Comparison of ENCODE assay signal across 23 mouse cellular contexts in genomic region chr13:17960613-17961012, GRCm38 (mm10). TPM values are rescaled to one million over a fixed set of nuclear protein-coding genes. Genes with fewer than 3 reads are reported as not detected.
A peak's percentile ranks its signal among the peaks of the same experiment; 100 is the strongest.
DNase-seq lines count a peak whose midpoint lies in the region; ATAC-seq and TF ChIP-seq lines count a peak whose summit lies in the region.
"Had no signal": no experiment of that assay in that cellular context is flagged by ENCODE, and none has a peak within 500 bp of the region (broad histone marks: within the 10 kb centered on the region; RNA-seq: fewer than 3 reads in every experiment).

No protein-coding gene starts in this region.

- TF ChIP-seq EP300 in CH12.LX (IDR thresholded peaks at IDR 0.05; ENCODE audit: low read length) (no peak), MEL (IDR thresholded peaks at IDR 0.05; ENCODE audit: low read depth in 1 of 2, low read length in 2 of 2) (no peak)

- TF ChIP-seq RAD21 in CH12.LX (IDR thresholded peaks at IDR 0.05; ENCODE audit: low read depth, low read length), result no peak
- no peak for TF ChIP-seq RAD21 in MEL (IDR thresholded peaks at IDR 0.05; ENCODE audit: low read depth, low read length)

- dilution Hi-C loops in CH12.LX (cut with MboI; ENCODE audit: extremely low pct_ligation_motif_present, extremely low pct_unique_long_range_greater_than_20kb, low sequenced_read_pairs), result no loop called here

- H3K4me2 ChIP-seq in CH12.LX (ENCODE audit: insufficient read depth, low read depth, poor library complexity, severe bottlenecking), result peak overlapping the region; percentile 15; the same call in 1 of the 2 replicates
- no peak overlapping the region for H3K4me2 ChIP-seq in forebrain, embryonic 11.5 days (ENCODE audit: low read depth, low read length, severe bottlenecking)
- H3K4me2 ChIP-seq: heart, embryonic 13.5 days; hindbrain, embryonic 12.5 days; hindbrain, embryonic 15.5 days had no signal

- ATAC-seq in megakaryocyte, adult 5-6 weeks (ENCODE audit: poor library complexity, severe bottlenecking), result peak; percentile 98
- ATAC-seq in forebrain, embryonic 11.5 days (replicated peaks; ENCODE audit: low FRiP score), result no peak
- ATAC-seq: CD4-positive, CD25-positive, alpha-beta regulatory T cell, adult 4 months; forebrain, embryonic 14.5 days; forebrain, postnatal 0 days; intestine, postnatal 0 days; Patski had no signal

- in situ Hi-C loops in CH12.LX (cut with MboI; ENCODE audit: low pct_ligation_motif_present, low pct_unique_long_range_greater_than_20kb, low sequenced_read_pairs), result no loop called here

- H3K79me2 ChIP-seq in CH12.LX (replicated peaks; ENCODE audit: control insufficient read depth, extremely low read depth, insufficient read depth, poor library complexity, severe bottlenecking) (no peaks in the 10 kb centered on the region), MEL (ENCODE audit: control insufficient read depth, insufficient read depth, low read length, poor library complexity) (no peaks in the 10 kb centered on the region)

- TF ChIP-seq POLR2A in CH12.LX (IDR thresholded peaks at IDR 0.05; ENCODE audit: low read depth, low read length) (no peak), MEL (IDR thresholded peaks at IDR 0.05; ENCODE audit: control insufficient read depth in 1 of 2, insufficient read depth in 1 of 2, low read depth in 1 of 2, low read length in 2 of 2, poor library complexity in 1 of 2) (no peak)

- no peaks in the 10 kb centered on the region for H3K27me3 ChIP-seq in CH12.LX (replicated peaks)
- H3K27me3 ChIP-seq in MEL (ENCODE audit: control insufficient read depth in 1 of 2, insufficient read depth in 2 of 2, low read length in 2 of 2), result peaks cover 2 to 7% of the 10 kb centered on the region in 2 experiments; a peak in 3 of 4 replicates
- no peaks in the 10 kb centered on the region for H3K27me3 ChIP-seq in forebrain, embryonic 11.5 days (ENCODE audit: control insufficient read depth, insufficient read depth, low read length)
- H3K27me3 ChIP-seq: heart, embryonic 13.5 days; hindbrain, embryonic 12.5 days; hindbrain, embryonic 15.5 days had no signal

- H3K27ac ChIP-seq in CH12.LX (ENCODE audit: insufficient read depth, low read depth) (no peak overlapping the region), MEL (ENCODE audit: control insufficient read depth, low read depth, low read length) (no peak overlapping the region)
- no peak overlapping the region for H3K27ac ChIP-seq in forebrain, embryonic 11.5 days (ENCODE audit: low read depth, low read length)
- H3K27ac ChIP-seq: forebrain, embryonic 10.5 days; heart, embryonic 10.5 days; heart, embryonic 13.5 days; hindbrain, embryonic 12.5 days; hindbrain, embryonic 15.5 days had no signal

- H3K36me3 ChIP-seq in CH12.LX (replicated peaks in 1 of 2; ENCODE audit: control insufficient read depth in 1 of 2, insufficient read depth in 1 of 2, low read length in 1 of 2) (no peaks in the 10 kb centered on the region), MEL (ENCODE audit: control insufficient read depth in 1 of 2, insufficient read depth in 2 of 2, low read length in 2 of 2) (no peaks in the 10 kb centered on the region)
- no peaks in the 10 kb centered on the region for H3K36me3 ChIP-seq in forebrain, embryonic 11.5 days (ENCODE audit: control insufficient read depth, insufficient read depth, low read length)
- H3K36me3 ChIP-seq: forebrain, embryonic 10.5 days; heart, embryonic 10.5 days; heart, embryonic 13.5 days; hindbrain, embryonic 12.5 days; hindbrain, embryonic 15.5 days had no signal

- H3K9me3 ChIP-seq in CH12.LX (replicated peaks; ENCODE audit: low read length) (no peaks in the 10 kb centered on the region), MEL (replicated peaks; ENCODE audit: insufficient read depth, low read length) (no peaks in the 10 kb centered on the region)
- no peaks in the 10 kb centered on the region for H3K9me3 ChIP-seq in forebrain, embryonic 11.5 days (ENCODE audit: control insufficient read depth, low read length)
- H3K9me3 ChIP-seq: forebrain, embryonic 10.5 days; heart, embryonic 10.5 days; heart, embryonic 13.5 days; hindbrain, embryonic 12.5 days; hindbrain, embryonic 15.5 days had no signal

- H3K4me1 ChIP-seq in CH12.LX (ENCODE audit: control insufficient read depth in 1 of 2, insufficient read depth in 2 of 2), result peaks cover 0 to 7% of the 10 kb centered on the region in 2 experiments; a peak in 2 of 4 replicates
- no peaks in the 10 kb centered on the region for H3K4me1 ChIP-seq in MEL (ENCODE audit: control insufficient read depth in 1 of 2, insufficient read depth in 2 of 2, low read length in 2 of 2)
- no peaks in the 10 kb centered on the region for H3K4me1 ChIP-seq in forebrain, embryonic 11.5 days (replicated peaks; ENCODE audit: control insufficient read depth, insufficient read depth, low read length)
- H3K4me1 ChIP-seq: forebrain, embryonic 10.5 days; heart, embryonic 10.5 days; heart, embryonic 13.5 days; hindbrain, embryonic 12.5 days; hindbrain, embryonic 15.5 days had no signal

- no peak overlapping the region for H3K4me3 ChIP-seq in CH12.LX (replicated peaks in 1 of 3; ENCODE audit: low read depth in 2 of 3, low read length in 2 of 3, poor library complexity in 1 of 3)
- no peak overlapping the region for H3K4me3 ChIP-seq in MEL (ENCODE audit: control insufficient read depth in 1 of 2, insufficient read depth in 1 of 2, low read depth in 2 of 2, low read length in 2 of 2)
- H3K4me3 ChIP-seq in forebrain, embryonic 11.5 days (ENCODE audit: low read depth, low read length), result no peak overlapping the region
- H3K4me3 ChIP-seq: forebrain, embryonic 10.5 days; heart, embryonic 10.5 days; heart, embryonic 13.5 days; hindbrain, embryonic 12.5 days; hindbrain, embryonic 15.5 days had no signal

- H3K9ac ChIP-seq in CH12.LX (ENCODE audit: insufficient read depth, low read depth), result no peak overlapping the region
- no peak overlapping the region for H3K9ac ChIP-seq in MEL (ENCODE audit: control insufficient read depth, low read depth, low read length, poor library complexity, severe bottlenecking)
- no peak overlapping the region for H3K9ac ChIP-seq in forebrain, embryonic 11.5 days (ENCODE audit: low read length)
- H3K9ac ChIP-seq: forebrain, postnatal 0 days; heart, embryonic 13.5 days; hindbrain, embryonic 12.5 days; hindbrain, embryonic 15.5 days had no signal

- no peak for TF ChIP-seq CTCF in CH12.LX (conservative IDR thresholded peaks at IDR 0.05 in 1 of 2, IDR thresholded peaks at IDR 0.05 in 1 of 2; ENCODE audit: low read depth in 2 of 2, low read length in 2 of 2)
- no peak for TF ChIP-seq CTCF in MEL (IDR thresholded peaks at IDR 0.05 in 2 of 3, conservative IDR thresholded peaks at IDR 0.05 in 1 of 3; ENCODE audit: control insufficient read depth in 1 of 3, insufficient read depth in 1 of 3, low read depth in 2 of 3, low read length in 3 of 3, poor library complexity in 1 of 3, severe bottlenecking in 1 of 3)

- DNase-seq in CH12.LX (ENCODE audit: extremely low read depth) (no peak), MEL (ENCODE audit: low read depth, low spot score) (peak; percentile 10)
- no peak for DNase-seq in heart, adult 8-10 months (ENCODE audit: low spot score)
- no peak for DNase-seq in forebrain, embryonic 11.5 days (ENCODE audit: low spot score)
- DNase-seq in spleen, adult 18-20 months, result no peak
- DNase-seq: adrenal gland, postnatal 14 days; cerebellum, adult 11 months; cerebellum, adult 2 months; cerebellum, adult 9-11 months; cerebellum, postnatal 25 days; forebrain, postnatal 0 days; gastrocnemius, postnatal 36 days; heart, adult 18-20 months had no signal

- WGBS in forebrain, embryonic 11.5 days, result 82% methylated on average over 7 of the region's 7 CpGs

TF ChIP-seq in CH12.LX, 34 proteins besides CTCF, POLR2A, EP300 and RAD21 (continues in another document):
- TF ChIP-seq MAX (IDR thresholded peaks at IDR 0.05; ENCODE audit: low read length) (no peak), POLR2AphosphoS2 (IDR thresholded peaks at IDR 0.05; ENCODE audit: low read depth, low read length) (no peak), ELF1 (IDR thresholded peaks at IDR 0.05; ENCODE audit: low read depth, low read length) (no peak), MEF2A (IDR thresholded peaks at IDR 0.05; ENCODE audit: borderline replicate concordance, low read depth, low read length) (no peak), TBP (conservative IDR thresholded peaks at IDR 0.05; ENCODE audit: low read depth, low read length) (no peak), CHD2 (IDR thresholded peaks at IDR 0.05; ENCODE audit: low read length) (no peak), PAX5 (IDR thresholded peaks at IDR 0.05; ENCODE audit: low read length) (no peak)

TF ChIP-seq in MEL, 35 proteins besides CTCF, POLR2A, EP300 and RAD21:
- TF ChIP-seq ETS1 (IDR thresholded peaks at IDR 0.05; ENCODE audit: low read depth, low read length) (no peak), POLR2AphosphoS5 (IDR thresholded peaks at IDR 0.05; ENCODE audit: borderline replicate concordance, low read depth, low read length) (no peak), ELF1 (IDR thresholded peaks at IDR 0.05; ENCODE audit: low read depth, low read length) (no peak), BHLHE40 (IDR thresholded peaks at IDR 0.05; ENCODE audit: borderline replicate concordance, low read depth, low read length) (no peak)
TF ChIP-seq in MEL: peak in this region for 0.

RNA-seq across cellular contexts. Expression of gene Rala, which starts 16.6 kb away (rescaled TPM):
- total RNA-seq in CH12.LX (2012; rRNA removed) (26.1 and 31.1 TPM in 2 replicates), CH12.LX (2014; rRNA removed) (26.7 and 32.0 TPM in 2 replicates), MEL (2012; rRNA removed) (12.9 and 13.1 TPM in 2 replicates)
- polyA plus RNA-seq in CH12.LX (2012; ENCODE audit: insufficient read length, low read depth) (45.3 and 70.1 TPM in 2 replicates), MEL (2012; ENCODE audit: insufficient read depth in 1 of 2, insufficient read length in 2 of 2, low read depth in 1 of 2, low replicate concordance in 2 of 2, missing spikeins in 1 of 2) (10 to 100 TPM in 1 of 2 experiments, not detected in 1; 30.7 TPM)
- 31.0 and 37.9 TPM in 2 replicates for total RNA-seq in megakaryocyte, adult 5-6 weeks (2015)
- total RNA-seq in megakaryocyte, adult 5-6 weeks (2017), result 44.8 and 49.2 TPM in 2 replicates
- total RNA-seq in heart, adult 8-10 months (2022), result 10 to 100 TPM; 30.5 to 35.8 (median 33.9) TPM
- polyA plus RNA-seq in forebrain, embryonic 11.5 days (2014; fragmentation: Nextera tagmentation; extraction: Ambion mirVana), result 124 and 129 TPM in 2 replicates

RNA-seq across cellular contexts. Expression of gene Yae1d1, which starts 32.5 kb away (rescaled TPM):
- total RNA-seq in CH12.LX (2012; rRNA removed) (26.0 and 32.9 TPM in 2 replicates), CH12.LX (2014; rRNA removed) (54.3 and 63.0 TPM in 2 replicates), MEL (2012; rRNA removed) (14.8 and 19.7 TPM in 2 replicates)
- polyA plus RNA-seq in CH12.LX (2012; ENCODE audit: insufficient read length, low read depth) (18.7 and 21.1 TPM in 2 replicates), MEL (2012; ENCODE audit: insufficient read depth in 1 of 2, insufficient read length in 2 of 2, low read depth in 1 of 2, low replicate concordance in 2 of 2, missing spikeins in 1 of 2) (1 to 10 TPM in 1 of 2 experiments, not detected in 1; 9.4 TPM)
- total RNA-seq in megakaryocyte, adult 5-6 weeks (2015), result 7.4 and 9.8 TPM in 2 replicates
- total RNA-seq in megakaryocyte, adult 5-6 weeks (2017), result 3.7 and 7.0 TPM in 2 replicates
- 10 to 100 TPM; 35.2 to 43.6 (median 38.3) TPM for total RNA-seq in heart, adult 8-10 months (2022)
- 90.4 and 94.8 TPM in 2 replicates for polyA plus RNA-seq in forebrain, embryonic 11.5 days (2014; fragmentation: Nextera tagmentation; extraction: Ambion mirVana)
